Mouse (Mus musculus): ENCODE measurements around the gene Tex2. TPM values are rescaled to one million over a fixed set of nuclear protein-coding genes. Genes with fewer than 3 reads are reported as not detected.
A peak's percentile ranks its signal among the peaks of the same experiment; 100 is the strongest.
"Not testable (repeated sequence)": the region's sequence is repeated elsewhere in the genome, so short reads cannot be mapped to it uniquely, and the experiment has no call there.

Tex2 gene
- polyA plus RNA-seq (2014; fragmentation: Nextera tagmentation; extraction: Ambion mirVana) = 10.2 and 11.2 TPM in 2 replicates

DNA sequence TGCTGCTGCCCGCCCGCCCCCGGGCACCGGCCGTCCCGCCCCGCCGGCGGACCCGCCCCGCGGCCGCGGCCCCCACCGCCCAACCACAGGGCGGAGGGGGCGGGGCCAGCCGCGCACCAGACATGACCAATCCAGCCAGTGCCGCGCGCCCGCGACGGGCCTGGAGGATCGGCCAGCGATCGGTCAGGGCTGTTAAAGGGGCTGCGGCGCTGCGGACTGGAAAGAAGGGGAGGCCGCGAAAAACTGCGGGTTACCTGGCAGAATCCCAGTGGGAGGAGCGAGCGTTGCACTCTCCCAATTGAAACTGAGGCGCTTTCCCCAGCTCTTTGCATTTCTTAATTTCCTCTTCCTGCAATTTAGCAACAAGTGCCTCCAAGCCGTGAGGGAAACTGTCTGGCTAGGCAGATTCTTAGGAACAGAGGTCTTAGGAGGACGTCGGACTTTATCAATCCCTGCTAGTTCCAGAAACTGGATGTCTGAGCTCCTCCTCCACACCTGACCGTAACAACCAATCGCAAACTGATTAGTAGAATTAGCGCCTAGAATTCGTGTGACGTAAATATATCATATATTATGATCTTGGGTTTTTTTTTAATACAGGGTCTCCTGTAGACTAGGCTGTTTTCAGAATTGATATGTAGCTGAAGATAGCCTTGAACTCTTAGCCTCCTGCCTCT lies at the start of gene Tex2:
Gene Tex2, minus strand, starts transcription at position 463 of the 677 bp plus-strand sequence.
- Histone ChIP-seq H3K27me3 (ENCODE audit: control insufficient read depth, insufficient read depth, low read length) (0 out of 2 replicates have a peak, but pooled peaks cover 3% of the 10 kb centered on the region), H3K9me3 (ENCODE audit: control insufficient read depth, low read length) (no peaks in the 10 kb centered on the region), H3K4me3 (ENCODE audit: low read depth, low read length) (peak within 1 kb of the TSS; percentile 96), H3K27ac (ENCODE audit: low read depth, low read length) (peak within 1 kb of the TSS; percentile 73), H3K4me1 (replicated peaks; ENCODE audit: control insufficient read depth, insufficient read depth, low read length) (no peaks in the 10 kb centered on the region), H3K36me3 (ENCODE audit: control insufficient read depth, insufficient read depth, low read length) (no peaks in the 10 kb centered on the region), H3K9ac (ENCODE audit: low read depth, low read length) (peak within 1 kb of the TSS; percentile 85), H3K4me2 (replicated peaks; ENCODE audit: low read depth, low read length) (peak within 1 kb of the TSS; percentile 81)
- DNase-seq (ENCODE audit: low spot score) (peak; percentile 95), ATAC-seq (ENCODE audit: low FRiP score) (peak; percentile 97)
- WGBS = under 1% methylated on average over 43 of the region's 45 CpGs

- Histone ChIP-seq H3K27ac (ENCODE audit: low read depth, low read length) (no peak overlapping the region), H3K4me3 (ENCODE audit: low read depth, low read length) (no peak overlapping the region), H3K4me1 (replicated peaks; ENCODE audit: control insufficient read depth, insufficient read depth, low read length) (peaks cover 7% of the 10 kb centered on the region), H3K27me3 (ENCODE audit: control insufficient read depth, insufficient read depth, low read length) (no peaks in the 10 kb centered on the region), H3K9ac (ENCODE audit: low read depth, low read length) (no peak overlapping the region), H3K9me3 (ENCODE audit: control insufficient read depth, low read length) (no peaks in the 10 kb centered on the region), H3K4me2 (replicated peaks; ENCODE audit: low read depth, low read length) (no peak overlapping the region), H3K36me3 (ENCODE audit: control insufficient read depth, insufficient read depth, low read length) (no peaks in the 10 kb centered on the region)
- ATAC-seq (ENCODE audit: low FRiP score) (no peak), DNase-seq (ENCODE audit: low spot score) (no peak)
- WGBS = 90% methylated on average over 10 of the region's 11 CpGs
Measured at GRCm38 (mm10) chr11:106662634-106663407, 49.6 kb upstream of the Tex2 start.

DNA sequence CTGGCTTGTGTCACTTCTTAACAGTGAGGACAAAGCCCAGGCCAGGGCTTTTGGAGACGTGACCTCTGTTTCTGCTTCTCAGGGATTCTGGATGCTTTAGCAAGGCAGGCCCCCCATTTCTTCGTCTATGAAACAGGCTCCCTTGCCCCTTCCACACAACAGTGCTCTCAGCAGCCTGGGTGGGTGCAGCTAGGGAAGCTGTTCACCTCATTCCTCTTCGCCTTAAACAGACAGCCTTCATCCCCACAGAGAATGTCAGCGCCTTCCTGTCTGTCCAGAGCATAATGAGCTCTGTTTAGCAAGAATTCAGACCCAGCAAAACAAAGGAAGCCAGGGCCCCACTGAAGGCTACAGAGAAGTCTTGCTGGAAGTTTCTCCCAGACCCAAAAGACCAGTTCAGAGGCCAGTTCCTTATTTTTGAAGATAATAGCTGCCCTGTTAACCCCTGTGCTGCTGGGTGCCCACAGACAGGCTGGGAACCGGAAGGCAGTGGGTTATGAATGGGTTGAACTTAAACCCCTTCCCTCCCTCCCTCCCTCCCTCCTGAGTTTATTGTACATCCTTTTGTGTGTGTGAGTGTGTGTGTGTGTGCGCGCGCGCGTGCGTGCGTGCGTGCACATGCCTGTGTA lies 47.3 kb upstream of the Tex2 start:
- no peaks in the 10 kb centered on the region for H3K36me3 ChIP-seq (ENCODE audit: control insufficient read depth, insufficient read depth, low read length)
- ATAC-seq (ENCODE audit: low FRiP score) = peak; percentile 38; the same call in 1 of the 2 replicates
- no peaks in the 10 kb centered on the region for H3K9me3 ChIP-seq (ENCODE audit: control insufficient read depth, low read length)
- no peak overlapping the region for H3K4me3 ChIP-seq (ENCODE audit: low read depth, low read length)
- H3K9ac ChIP-seq (ENCODE audit: low read depth, low read length) = peak overlapping the region; percentile 12; the same call in 1 of the 2 replicates
- H3K4me1 ChIP-seq (replicated peaks; ENCODE audit: control insufficient read depth, insufficient read depth, low read length) = peaks cover 9% of the 10 kb centered on the region
- peak overlapping the region; percentile 80 for H3K27ac ChIP-seq (ENCODE audit: low read depth, low read length)
- H3K27me3 ChIP-seq (ENCODE audit: control insufficient read depth, insufficient read depth, low read length) = no peaks in the 10 kb centered on the region
- no peak overlapping the region for H3K4me2 ChIP-seq (replicated peaks; ENCODE audit: low read depth, low read length)
- 39% methylated on average over 13 of the region's 13 CpGs for WGBS
- peak; percentile 52 for DNase-seq (ENCODE audit: low spot score)

GRCm38 (mm10) chr11:106659598-106660295 lies 46.5 kb upstream of the Tex2 start:
- 52% methylated on average over 15 of the region's 15 CpGs for WGBS
- Histone ChIP-seq H3K4me3 (ENCODE audit: low read depth, low read length) (no peak overlapping the region), H3K9me3 (ENCODE audit: control insufficient read depth, low read length) (no peaks in the 10 kb centered on the region), H3K36me3 (ENCODE audit: control insufficient read depth, insufficient read depth, low read length) (no peaks in the 10 kb centered on the region), H3K27me3 (ENCODE audit: control insufficient read depth, insufficient read depth, low read length) (no peaks in the 10 kb centered on the region), H3K4me2 (replicated peaks; ENCODE audit: low read depth, low read length) (no peak overlapping the region), H3K9ac (ENCODE audit: low read depth, low read length) (no peak overlapping the region), H3K4me1 (replicated peaks; ENCODE audit: control insufficient read depth, insufficient read depth, low read length) (peaks cover 9% of the 10 kb centered on the region), H3K27ac (ENCODE audit: low read depth, low read length) (peak overlapping the region; percentile 80)
- ATAC-seq (ENCODE audit: low FRiP score) (no peak), DNase-seq (ENCODE audit: low spot score) (no peak)

DNA sequence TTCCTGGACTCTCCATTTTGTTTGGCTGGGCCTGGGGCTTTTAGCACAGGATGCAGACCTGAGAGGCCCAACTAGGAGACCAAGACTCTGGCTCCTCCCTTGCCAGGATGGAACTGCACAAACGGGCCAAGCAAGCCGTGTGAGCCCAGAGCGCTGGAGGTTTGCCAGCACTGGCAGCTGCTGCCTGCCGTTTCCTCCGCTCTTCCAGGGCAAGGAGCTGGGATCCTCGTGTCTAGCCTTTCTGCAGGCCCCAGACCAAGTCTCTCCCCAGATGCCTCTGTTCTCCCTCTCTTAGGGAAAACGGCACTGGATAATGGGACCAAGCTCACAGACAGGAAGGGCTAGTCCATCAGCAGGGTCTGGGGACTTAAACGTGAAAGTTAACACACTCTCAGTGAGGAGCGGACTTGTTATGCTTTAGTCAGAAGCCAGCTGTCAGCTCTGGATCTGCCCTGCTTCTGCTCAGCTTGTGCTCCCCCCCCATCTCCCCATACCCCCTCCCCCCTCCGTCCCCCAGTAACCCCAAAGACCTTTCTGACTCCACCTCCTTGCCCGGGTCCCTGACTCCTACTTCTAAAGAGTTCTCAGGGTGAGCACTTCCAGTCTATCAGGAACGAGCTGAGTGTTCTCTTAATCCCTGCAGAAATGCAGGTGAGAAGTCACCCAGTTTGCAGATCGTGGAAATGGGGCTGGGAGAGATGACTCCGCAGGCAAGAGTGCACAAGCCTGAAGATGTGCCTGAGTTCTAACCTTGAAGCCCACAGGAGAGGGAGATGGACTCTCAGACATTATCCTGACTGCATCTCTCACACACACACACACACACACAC lies 45.0 kb upstream of the Tex2 start:
- Histone ChIP-seq H3K4me3 (ENCODE audit: low read depth, low read length) (no peak overlapping the region), H3K27me3 (ENCODE audit: control insufficient read depth, insufficient read depth, low read length) (no peaks in the 10 kb centered on the region), H3K9ac (ENCODE audit: low read depth, low read length) (0 out of 2 replicates have a peak overlapping the region, but pooled peaks have one; percentile 19), H3K4me1 (replicated peaks; ENCODE audit: control insufficient read depth, insufficient read depth, low read length) (peaks cover 9% of the 10 kb centered on the region), H3K4me2 (replicated peaks; ENCODE audit: low read depth, low read length) (no peak overlapping the region), H3K9me3 (ENCODE audit: control insufficient read depth, low read length) (no peaks in the 10 kb centered on the region), H3K36me3 (ENCODE audit: control insufficient read depth, insufficient read depth, low read length) (no peaks in the 10 kb centered on the region), H3K27ac (ENCODE audit: low read depth, low read length) (no peak overlapping the region)
- no peak for ATAC-seq (ENCODE audit: low FRiP score)
- 28% methylated on average over 14 of the region's 14 CpGs for WGBS
- DNase-seq (ENCODE audit: low spot score) = peak; percentile 45

- 89% methylated on average over 5 of the region's 5 CpGs for WGBS
- ATAC-seq (ENCODE audit: low FRiP score); DNase-seq (ENCODE audit: low spot score); H3K9me3 ChIP-seq (ENCODE audit: control insufficient read depth, low read length); H3K4me2 ChIP-seq (replicated peaks; ENCODE audit: low read depth, low read length); H3K4me3 ChIP-seq (ENCODE audit: low read depth, low read length); H3K27me3 ChIP-seq (ENCODE audit: control insufficient read depth, insufficient read depth, low read length); H3K4me1 ChIP-seq (replicated peaks; ENCODE audit: control insufficient read depth, insufficient read depth, low read length); H3K27ac ChIP-seq (ENCODE audit: low read depth, low read length); H3K36me3 ChIP-seq (ENCODE audit: control insufficient read depth, insufficient read depth, low read length); H3K9ac ChIP-seq (ENCODE audit: low read depth, low read length): not testable (repeated sequence)
Measured at GRCm38 (mm10) chr11:106656896-106657498, 43.8 kb upstream of the Tex2 start.

GRCm38 (mm10) chr11:106648347-106648746 lies 35.1 kb upstream of the Tex2 start:
- Histone ChIP-seq H3K9ac (ENCODE audit: low read depth, low read length) (no peak overlapping the region), H3K4me3 (ENCODE audit: low read depth, low read length) (no peak overlapping the region), H3K4me1 (replicated peaks; ENCODE audit: control insufficient read depth, insufficient read depth, low read length) (no peaks in the 10 kb centered on the region; the same call in 1 of the 2 replicates), H3K36me3 (ENCODE audit: control insufficient read depth, insufficient read depth, low read length) (no peaks in the 10 kb centered on the region), H3K27me3 (ENCODE audit: control insufficient read depth, insufficient read depth, low read length) (no peaks in the 10 kb centered on the region), H3K27ac (ENCODE audit: low read depth, low read length) (no peak overlapping the region), H3K4me2 (replicated peaks; ENCODE audit: low read depth, low read length) (no peak overlapping the region), H3K9me3 (ENCODE audit: control insufficient read depth, low read length) (no peaks in the 10 kb centered on the region)
- WGBS = 25% methylated on average over 13 of the region's 13 CpGs
- DNase-seq (ENCODE audit: low spot score) (peak; percentile 84), ATAC-seq (ENCODE audit: low FRiP score) (no peak)

Data from hindbrain, embryonic 11.5 days (tissue).